Mouse (Mus musculus) intestine, embryonic 14.5 days (tissue): ENCODE data around the gene Ric8b. TPM values are rescaled to one million over a fixed set of nuclear protein-coding genes. Genes with fewer than 3 reads are reported as not detected.

Source experiments
- ATAC-seq: fragments of 200-750 bp; cut with Nextera tagmentation; replicated peaks from 2 replicates; pipeline ENCODE4 v1.8.0; 2017; ENCODE audit warnings: low read depth, moderate number of reproducible peaks, moderate TSS enrichment, moderate library complexity; ENCODE audit not compliant: low FRiP score, low TSS enrichment
- DNase-seq: peaks from one replicate; pipeline ENCODE4 v3.0.0-alpha.2; 2018; ENCODE audit warnings: low spot score
- H3K27ac ChIP-seq: fragments of 300-500 bp; sonication (generic); 2 replicates; pipeline ENCODE4 v1.5.1; 2014; ENCODE audit warnings: low read depth, mild to moderate bottlenecking, control low read depth
- H3K27me3 ChIP-seq: fragments of 300-500 bp; sonication (generic); replicated peaks from 2 replicates; pipeline ENCODE4 v1.6.1; 2014; ENCODE audit warnings: low read length, control low read depth; ENCODE audit not compliant: control insufficient read depth, insufficient read depth
- H3K36me3 ChIP-seq: fragments of 300-500 bp; sonication (generic); 2 replicates; pipeline ENCODE4 v1.6.1; 2014; ENCODE audit warnings: low read length, control low read depth; ENCODE audit not compliant: control insufficient read depth, insufficient read depth
- H3K4me1 ChIP-seq: fragments of 300-500 bp; sonication (generic); replicated peaks from 2 replicates; pipeline ENCODE4 v1.6.1; 2014; ENCODE audit warnings: low read length, control low read depth, mixed read lengths; ENCODE audit not compliant: control insufficient read depth, insufficient read depth
- H3K4me2 ChIP-seq: fragments of 300-500 bp; sonication (generic); 2 replicates; pipeline ENCODE4 v1.6.1; 2014; ENCODE audit warnings: low read length
- H3K4me3 ChIP-seq: fragments of 300-500 bp; sonication (generic); 2 replicates; pipeline ENCODE4 v1.5.1; 2014; ENCODE audit warnings: low read depth, low read length, control low read depth, mixed read lengths
- H3K9ac ChIP-seq: fragments of 300-500 bp; sonication (generic); 2 replicates; pipeline ENCODE4 v1.6.1; 2014; ENCODE audit warnings: mild to moderate bottlenecking, low read length
- H3K9me3 ChIP-seq: fragments of 300-500 bp; sonication (generic); 2 replicates; pipeline ENCODE4 v1.6.1; 2016; ENCODE audit warnings: low read length, control low read depth; ENCODE audit not compliant: control insufficient read depth
- WGBS: fragments of 180-500 bp; shearing (Covaris S2); extraction: QIAGEN DNeasy Blood & Tissue Kit; methylation state at CpG from one replicate; pipeline ENCODE4 v1.1.7; 2014; 5-methylcytosine and 5-hydroxymethylcytosine counted together
- polyA plus RNA-seq: library from polyadenylated mRNA; unstranded; fragments of >200 nt; fragmentation: Nextera tagmentation; extraction: Ambion mirVana; gene quantifications from 2 replicates; pipeline ENCODE4 v1.2.1, GENCODE M21; 2014

The Ric8b gene
- 21.2 and 23.3 TPM in 2 replicates for polyA plus RNA-seq

DNA sequence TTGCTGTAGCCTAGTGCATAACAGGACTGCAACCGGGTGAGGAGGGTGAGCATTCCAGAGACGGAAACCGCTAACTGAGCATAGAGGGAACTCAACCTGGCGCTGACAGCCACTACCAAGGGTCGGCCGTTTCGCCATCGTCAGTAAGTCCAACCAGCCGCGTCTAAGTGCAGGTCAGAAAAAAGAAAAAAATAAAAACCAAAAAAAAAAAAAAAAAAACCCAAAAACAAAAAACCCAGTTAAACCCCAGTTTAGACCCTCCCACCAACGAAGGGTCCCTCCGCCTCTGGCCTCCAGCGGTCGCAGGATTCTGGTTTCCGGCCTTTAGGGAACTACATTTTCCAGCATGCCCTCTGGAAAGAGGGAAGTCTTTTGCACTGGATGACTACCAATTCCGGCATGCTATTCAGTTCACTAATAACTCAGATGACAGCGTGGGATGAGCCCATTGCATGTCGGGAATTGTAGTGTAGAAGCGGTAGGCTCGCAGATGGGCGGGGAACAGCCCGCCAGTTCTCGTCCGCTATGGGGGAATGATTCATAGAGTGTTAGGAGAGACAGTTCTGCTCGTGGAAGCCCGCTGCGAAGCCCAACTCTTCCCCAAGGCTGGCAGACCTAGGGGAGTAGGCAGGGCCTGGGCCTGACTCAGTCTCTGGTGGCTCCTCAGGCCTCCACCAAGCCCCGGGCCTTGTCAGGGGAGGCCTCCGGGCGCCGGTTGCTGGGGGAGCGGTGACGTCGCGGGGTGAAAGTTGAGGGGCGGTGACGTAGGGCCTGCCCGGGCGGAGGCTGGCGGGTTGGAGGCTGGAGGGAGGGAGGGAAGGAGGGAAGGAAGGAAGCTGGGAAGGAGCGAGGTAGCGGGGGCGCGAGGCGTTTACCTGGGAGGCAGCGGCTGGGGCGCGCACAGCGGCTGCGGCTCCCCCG is at the start of gene Ric8b:
TSS of gene Ric8b (plus strand) at position 807 of the 921 bp plus-strand sequence.
- WGBS: under 1% methylated on average over 49 of the region's 51 CpGs
- H3K4me2 ChIP-seq: peak within 1 kb of the TSS; percentile 72
- DNase-seq (peak; percentile 99), ATAC-seq (peak; percentile 96)
- no peaks in the 10 kb centered on the region for H3K36me3 ChIP-seq
- peak within 1 kb of the TSS; percentile 77 for H3K9ac ChIP-seq
- H3K27ac ChIP-seq: peak within 1 kb of the TSS; percentile 98
- peaks cover 13% of the 10 kb centered on the region for H3K4me1 ChIP-seq
- no peaks in the 10 kb centered on the region for H3K27me3 ChIP-seq
- peak within 1 kb of the TSS; percentile 72 for H3K4me3 ChIP-seq
- no peaks in the 10 kb centered on the region for H3K9me3 ChIP-seq

DNA sequence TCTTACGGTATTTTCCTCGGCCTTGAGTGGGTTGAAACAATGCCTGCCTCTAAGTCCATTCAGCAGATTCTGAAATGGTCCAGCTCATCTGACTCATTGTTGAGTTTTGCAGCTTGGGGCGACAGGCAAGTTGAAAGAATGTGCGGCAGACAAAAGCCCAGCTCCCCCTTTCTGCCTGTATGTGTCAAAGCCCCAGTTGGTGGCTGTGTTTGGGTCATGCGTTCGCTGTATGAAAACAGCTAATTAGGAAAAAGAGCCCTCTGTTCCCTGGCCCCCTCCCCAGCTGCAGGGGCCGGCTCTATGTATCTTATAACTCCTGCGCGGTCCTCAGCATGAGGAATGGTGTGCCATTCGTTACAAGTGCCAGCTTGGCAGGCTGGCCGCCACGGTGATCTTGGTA is 46.1 kb upstream of the Ric8b start:
- 64% methylated on average over 12 of the region's 12 CpGs for WGBS
- DNase-seq (no peak), ATAC-seq (no peak)
- no peaks in the 10 kb centered on the region for H3K9me3 ChIP-seq
- no peak overlapping the region for H3K4me3 ChIP-seq
- H3K27ac ChIP-seq: no peak overlapping the region
- no peak overlapping the region for H3K4me2 ChIP-seq
- H3K36me3 ChIP-seq: no peaks in the 10 kb centered on the region
- H3K9ac ChIP-seq: no peak overlapping the region
- H3K4me1 ChIP-seq: no peaks in the 10 kb centered on the region
- H3K27me3 ChIP-seq: no peaks in the 10 kb centered on the region

DNA sequence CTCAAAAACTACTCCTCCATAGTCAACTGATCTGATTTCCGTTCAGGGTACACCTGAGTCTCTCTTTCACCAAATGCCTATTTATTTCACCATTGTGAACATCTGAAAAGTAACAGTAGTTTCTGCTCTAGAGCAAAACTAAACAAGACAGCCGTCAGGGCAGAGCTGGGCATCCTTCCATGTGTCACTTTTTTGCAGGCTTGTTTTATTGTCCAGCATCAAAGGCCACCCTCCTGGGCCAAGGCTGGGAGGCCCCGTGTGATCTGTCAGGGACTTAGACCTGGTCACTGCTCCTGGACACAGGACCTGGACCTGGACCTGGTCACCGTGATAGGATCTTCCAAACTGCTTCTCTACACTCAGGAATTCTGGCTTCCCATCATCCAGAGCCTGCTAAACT is 45.5 kb upstream of the Ric8b start:
- Histone ChIP-seq H3K36me3 (no peaks in the 10 kb centered on the region), H3K4me1 (no peaks in the 10 kb centered on the region), H3K4me3 (no peak overlapping the region), H3K27ac (no peak overlapping the region), H3K9me3 (no peaks in the 10 kb centered on the region), H3K9ac (no peak overlapping the region), H3K4me2 (no peak overlapping the region), H3K27me3 (no peaks in the 10 kb centered on the region)
- 54% methylated on average over 4 of the region's 4 CpGs for WGBS
- no peak for DNase-seq
- ATAC-seq: no peak

DNA sequence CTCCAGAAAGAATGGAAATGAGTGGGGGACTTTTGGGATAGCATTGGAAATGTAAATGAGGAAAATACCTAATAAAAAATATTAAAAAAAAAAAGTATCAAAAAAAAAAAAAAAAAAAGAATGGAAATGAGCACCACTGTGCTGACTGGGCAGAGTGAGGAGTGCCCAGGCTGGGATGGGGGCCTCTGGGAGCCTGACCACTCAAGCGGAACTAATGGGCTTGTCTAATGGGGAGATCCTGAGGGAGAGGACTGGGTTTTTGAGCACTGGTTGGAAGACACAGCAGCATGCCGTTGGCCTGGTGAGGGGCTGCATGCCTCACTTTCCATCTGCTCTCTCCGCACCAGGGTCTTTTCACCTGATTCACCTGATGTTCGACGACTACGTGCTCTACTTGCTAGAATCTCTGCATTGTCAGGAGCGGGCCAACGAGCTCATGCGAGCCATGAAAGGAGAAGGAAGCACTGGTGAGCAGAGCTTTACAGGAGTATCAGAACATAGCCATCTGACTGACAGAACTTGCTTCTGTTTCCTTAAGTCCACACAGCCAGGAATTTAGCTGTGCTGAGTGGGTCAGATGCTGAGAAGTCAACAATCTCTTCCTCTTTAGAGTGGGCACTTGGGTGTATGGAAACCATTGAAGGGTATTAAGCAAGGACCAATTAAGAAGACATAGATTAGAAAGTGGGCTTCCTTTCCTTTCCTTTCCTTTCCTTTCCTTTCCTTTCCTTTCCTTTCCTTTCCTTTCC is 37.4 kb upstream of the Ric8b start:
- Histone ChIP-seq H3K4me3 (no peak overlapping the region), H3K4me2 (no peak overlapping the region), H3K27me3 (no peaks in the 10 kb centered on the region), H3K36me3 (no peaks in the 10 kb centered on the region), H3K27ac (no peak overlapping the region), H3K9me3 (no peaks in the 10 kb centered on the region), H3K9ac (no peak overlapping the region), H3K4me1 (no peaks in the 10 kb centered on the region)
- ATAC-seq: no peak
- 79% methylated on average over 9 of the region's 9 CpGs for WGBS
- no peak for DNase-seq

DNA sequence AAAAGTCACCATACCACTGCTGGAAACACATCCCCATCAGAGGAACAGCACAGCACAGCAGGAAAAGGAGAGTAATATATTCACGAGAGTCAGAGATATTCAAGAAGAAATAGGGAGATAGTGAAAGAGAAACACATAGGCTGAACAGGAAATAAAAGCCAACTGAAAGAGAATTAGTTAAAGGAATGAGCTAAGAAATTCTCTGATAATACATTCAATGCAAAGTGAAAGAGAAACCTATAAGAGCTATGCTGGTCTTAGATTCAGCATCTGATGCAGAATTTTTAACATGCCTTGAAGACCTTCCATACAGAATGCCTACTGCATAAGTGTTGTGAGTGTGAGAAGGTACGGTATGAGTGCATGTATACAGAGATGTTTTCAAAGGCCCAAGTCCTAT is 34.9 kb upstream of the Ric8b start:
- peaks cover 11% of the 10 kb centered on the region; the same call in 1 of the 2 replicates for H3K4me1 ChIP-seq
- H3K36me3 ChIP-seq: no peaks in the 10 kb centered on the region
- ATAC-seq: no peak
- H3K9ac ChIP-seq: no peak overlapping the region
- WGBS: 84% methylated on average over 2 of the region's 2 CpGs
- no peak for DNase-seq
- H3K27me3 ChIP-seq: no peaks in the 10 kb centered on the region
- H3K4me3 ChIP-seq: no peak overlapping the region
- no peak overlapping the region for H3K27ac ChIP-seq
- H3K9me3 ChIP-seq: no peaks in the 10 kb centered on the region
- H3K4me2 ChIP-seq: no peak overlapping the region

DNA sequence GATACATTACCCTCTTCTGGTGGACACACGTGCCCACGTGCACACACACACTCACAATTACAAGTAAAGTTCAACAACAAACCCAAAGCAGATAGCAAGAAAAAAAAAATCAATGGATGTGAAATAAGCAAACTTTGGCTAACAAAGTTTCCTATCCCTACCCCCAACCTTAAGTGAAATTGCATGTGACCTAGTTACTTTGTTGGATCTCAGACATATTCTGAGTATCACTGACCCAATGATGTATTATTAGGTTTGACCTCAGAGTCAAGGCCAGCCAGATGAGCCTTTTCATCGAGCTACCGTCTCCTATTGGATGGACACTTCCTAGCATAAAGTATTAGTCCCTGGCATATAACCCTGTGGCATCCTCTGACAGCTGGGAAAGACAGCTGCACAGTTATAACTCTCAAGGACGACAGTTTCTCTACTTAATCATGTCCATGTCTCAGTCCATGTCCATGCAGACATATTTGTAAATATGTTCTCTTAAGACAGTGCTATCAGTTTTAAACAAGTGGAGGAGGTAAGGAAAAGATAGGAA is 32.0 kb upstream of the Ric8b start:
- Histone ChIP-seq H3K4me3 (no peak overlapping the region), H3K36me3 (no peaks in the 10 kb centered on the region), H3K9ac (no peak overlapping the region), H3K9me3 (no peaks in the 10 kb centered on the region), H3K4me1 (peaks cover 11% of the 10 kb centered on the region; the same call in 1 of the 2 replicates), H3K27ac (peak overlapping the region; percentile 62; the same call in 1 of the 2 replicates), H3K27me3 (no peaks in the 10 kb centered on the region), H3K4me2 (no peak overlapping the region)
- ATAC-seq: no peak
- no peak for DNase-seq
- WGBS: 52% methylated on average over 5 of the region's 5 CpGs

DNA sequence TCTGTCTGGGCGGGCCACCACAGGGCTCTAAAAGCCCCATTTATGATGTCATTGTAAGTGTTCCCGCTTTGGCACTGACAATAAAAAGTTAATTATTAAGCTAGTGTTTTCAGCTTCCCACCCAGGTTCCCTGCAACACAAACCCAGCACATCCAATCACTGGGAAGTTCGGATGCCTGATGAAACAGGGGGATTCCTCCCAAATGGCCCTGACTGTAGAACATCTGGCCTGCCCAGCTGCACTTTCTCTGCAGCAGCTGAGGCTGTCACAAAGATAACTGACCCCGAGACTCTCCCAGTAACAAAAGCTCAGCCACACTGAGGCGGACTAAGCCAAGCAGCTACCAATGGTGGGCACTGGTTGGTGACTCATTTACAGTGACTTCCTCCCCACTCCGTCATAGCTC is 31.2 kb upstream of the Ric8b start:
- Histone ChIP-seq H3K27me3 (no peaks in the 10 kb centered on the region), H3K4me1 (peaks cover 11% of the 10 kb centered on the region; the same call in 1 of the 2 replicates), H3K9ac (no peak overlapping the region), H3K9me3 (no peaks in the 10 kb centered on the region), H3K4me2 (peak overlapping the region; percentile 21; the same call in 1 of the 2 replicates), H3K36me3 (no peaks in the 10 kb centered on the region), H3K4me3 (no peak overlapping the region), H3K27ac (peak overlapping the region; percentile 62)
- peak; percentile 85 for ATAC-seq
- WGBS: 8% methylated on average over 6 of the region's 6 CpGs
- peak; percentile 79 for DNase-seq

DNA sequence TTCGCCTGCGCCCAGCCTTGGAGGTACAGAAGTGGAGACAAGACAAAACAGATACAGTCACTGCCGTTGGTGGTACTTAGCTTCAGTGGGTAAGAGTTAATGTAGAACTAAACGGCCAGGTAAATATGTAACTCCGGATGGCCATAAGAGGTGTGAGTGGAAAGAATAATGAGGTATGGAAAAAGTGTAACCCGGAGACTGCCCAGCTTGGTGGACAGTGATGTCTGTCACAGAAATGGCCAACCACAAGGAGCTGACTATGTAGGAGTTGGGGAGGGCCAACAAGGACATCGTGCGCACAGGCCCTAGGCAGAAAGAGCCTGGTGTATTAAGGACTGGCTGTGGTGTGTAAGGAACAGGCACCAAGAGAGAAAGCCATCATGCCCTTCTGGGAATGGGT is 30.6 kb upstream of the Ric8b start:
- peaks cover 11% of the 10 kb centered on the region; the same call in 1 of the 2 replicates for H3K4me1 ChIP-seq
- H3K9me3 ChIP-seq: no peaks in the 10 kb centered on the region
- H3K9ac ChIP-seq: no peak overlapping the region
- peak overlapping the region; percentile 21; the same call in 1 of the 2 replicates for H3K4me2 ChIP-seq
- H3K27me3 ChIP-seq: no peaks in the 10 kb centered on the region
- H3K27ac ChIP-seq: peak overlapping the region; percentile 62
- DNase-seq (no peak), ATAC-seq (peak; percentile 34; the same call in 1 of the 2 replicates)
- WGBS: 65% methylated on average over 8 of the region's 8 CpGs
- no peaks in the 10 kb centered on the region for H3K36me3 ChIP-seq
- no peak overlapping the region for H3K4me3 ChIP-seq
